Mouse (Mus musculus): ENCODE measurements around the gene Rest.

Gene Rest

DNA sequence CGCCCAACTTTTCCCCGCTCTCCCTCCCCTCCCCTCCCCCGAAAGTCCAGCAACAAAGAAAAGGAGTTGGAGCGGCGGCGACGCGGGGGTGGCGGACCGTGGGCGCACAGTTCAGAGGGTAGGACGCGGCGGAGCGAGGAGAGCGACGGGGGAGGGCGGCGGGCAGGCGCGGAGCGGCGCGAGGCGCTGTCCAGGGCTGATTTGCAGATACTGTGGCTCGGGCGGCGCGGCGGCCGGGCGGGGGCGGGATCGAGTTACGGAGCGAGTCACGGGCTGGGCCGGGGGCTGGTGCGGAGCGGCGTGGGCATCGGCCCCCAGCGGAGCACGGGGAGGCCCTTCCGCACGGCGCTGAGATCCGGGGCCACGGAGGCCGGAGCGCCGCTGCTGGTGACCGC, 377 bp downstream of the Rest start:
- DNase-seq (ENCODE audit: low read depth, low spot score) = peak; percentile 84

DNA sequence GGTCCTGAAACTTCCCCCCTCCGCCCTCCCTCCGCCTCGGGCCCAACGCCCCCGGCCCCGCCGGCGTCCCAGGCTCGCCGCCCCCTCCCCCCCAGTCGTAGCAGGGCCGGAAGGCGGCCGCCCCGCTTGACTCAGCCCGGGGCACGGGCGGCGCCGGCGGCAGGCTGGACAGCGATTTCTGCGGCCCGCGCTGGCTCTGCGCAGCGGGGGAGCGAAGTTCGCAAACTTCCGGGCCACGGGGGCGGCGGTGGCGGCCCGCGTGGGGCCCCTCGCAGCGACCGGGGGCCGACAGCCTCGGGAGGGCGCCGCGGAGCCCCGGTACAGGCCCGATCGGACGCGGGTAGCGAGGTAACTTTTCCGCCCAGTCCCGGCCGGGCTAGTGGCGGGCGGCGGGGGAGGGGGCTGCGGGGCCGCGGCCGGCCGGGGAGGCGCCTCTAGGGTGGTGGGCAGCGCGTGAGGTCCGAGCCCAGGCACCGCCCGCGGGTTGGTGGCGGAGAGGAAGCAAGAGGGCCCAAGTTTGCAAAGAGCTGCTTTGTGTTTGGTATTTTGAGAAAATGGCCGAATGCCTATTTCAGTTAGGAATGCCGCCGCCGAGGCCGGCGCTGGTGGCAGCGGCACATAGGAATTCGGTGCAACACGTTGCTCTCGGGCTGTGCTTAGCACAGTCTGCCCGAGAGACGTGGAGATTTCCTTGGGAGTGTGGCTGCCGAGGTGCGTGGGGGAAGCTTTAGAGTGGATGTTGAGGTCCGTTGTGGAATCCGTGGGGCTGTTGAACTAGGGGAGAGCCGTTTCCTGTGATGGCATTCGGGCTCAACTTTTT, 985 bp downstream of the Rest start:
- DNase-seq (ENCODE audit: low read depth, low spot score) = peak; percentile 79

DNA sequence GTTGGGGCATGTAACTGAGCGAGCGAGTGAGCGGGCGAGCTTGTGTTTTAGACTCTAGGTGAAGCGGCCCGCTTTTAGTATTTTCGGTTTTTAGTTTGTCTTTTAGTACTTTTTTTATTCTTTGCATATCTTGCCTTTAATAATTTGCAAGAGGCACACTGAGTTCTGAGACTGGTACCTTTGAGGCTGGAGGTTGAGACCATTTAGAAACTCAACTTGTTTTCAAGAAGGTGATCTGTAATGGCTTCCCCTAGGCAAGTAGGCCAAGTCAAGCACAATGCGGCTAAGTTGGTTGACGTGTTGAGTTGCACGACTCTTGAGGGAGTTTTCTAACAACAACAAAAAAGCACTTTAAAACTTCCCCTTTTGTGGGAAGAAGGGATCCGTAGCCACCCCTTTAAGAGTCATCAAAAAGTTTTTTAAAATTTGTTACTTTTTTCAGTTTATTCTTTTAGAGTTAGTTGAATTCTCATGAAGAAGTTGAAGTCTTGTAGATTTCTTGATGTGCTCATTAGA, 1.7 kb downstream of the Rest start:
- no peak for DNase-seq (ENCODE audit: low read depth, low spot score)

DNA sequence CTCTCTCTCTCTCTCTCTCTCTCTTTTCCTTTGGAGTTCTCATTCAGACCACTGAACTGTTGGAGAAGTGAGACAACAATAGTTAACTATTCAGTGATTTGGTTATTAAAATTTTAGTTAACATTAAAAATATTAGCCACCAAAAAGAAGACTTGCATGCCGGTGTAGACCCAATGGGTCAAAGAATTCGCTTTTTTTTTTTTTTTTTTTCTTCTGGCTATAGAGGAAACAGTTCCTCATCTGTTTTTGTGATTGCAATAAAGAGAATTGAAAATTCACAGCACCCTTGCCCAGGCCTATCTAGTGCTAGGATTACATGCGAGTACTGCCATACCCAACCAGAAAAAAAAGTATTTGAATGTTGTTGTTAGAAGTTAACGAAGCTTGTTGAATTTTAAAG, 2.1 kb downstream of the Rest start:
- DNase-seq (ENCODE audit: low read depth, low spot score) = no peak

DNA sequence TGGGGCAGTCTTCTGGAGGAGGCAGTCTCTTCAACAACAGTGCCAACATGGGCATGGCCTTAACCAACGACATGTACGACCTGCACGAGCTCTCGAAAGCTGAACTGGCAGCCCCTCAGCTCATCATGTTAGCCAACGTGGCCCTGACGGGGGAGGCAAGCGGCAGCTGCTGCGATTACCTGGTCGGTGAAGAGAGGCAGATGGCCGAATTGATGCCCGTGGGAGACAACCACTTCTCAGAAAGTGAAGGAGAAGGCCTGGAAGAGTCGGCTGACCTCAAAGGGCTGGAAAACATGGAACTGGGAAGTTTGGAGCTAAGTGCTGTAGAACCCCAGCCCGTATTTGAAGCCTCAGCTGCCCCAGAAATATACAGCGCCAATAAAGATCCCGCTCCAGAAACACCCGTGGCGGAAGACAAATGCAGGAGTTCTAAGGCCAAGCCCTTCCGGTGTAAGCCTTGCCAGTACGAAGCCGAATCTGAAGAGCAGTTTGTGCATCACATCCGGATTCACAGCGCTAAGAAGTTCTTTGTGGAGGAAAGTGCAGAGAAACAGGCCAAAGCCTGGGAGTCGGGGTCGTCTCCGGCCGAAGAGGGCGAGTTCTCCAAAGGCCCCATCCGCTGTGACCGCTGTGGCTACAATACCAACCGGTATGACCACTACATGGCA, 2.8 kb downstream of the Rest start:
- DNase-seq (ENCODE audit: low read depth, low spot score) = peak; percentile 60

DNA sequence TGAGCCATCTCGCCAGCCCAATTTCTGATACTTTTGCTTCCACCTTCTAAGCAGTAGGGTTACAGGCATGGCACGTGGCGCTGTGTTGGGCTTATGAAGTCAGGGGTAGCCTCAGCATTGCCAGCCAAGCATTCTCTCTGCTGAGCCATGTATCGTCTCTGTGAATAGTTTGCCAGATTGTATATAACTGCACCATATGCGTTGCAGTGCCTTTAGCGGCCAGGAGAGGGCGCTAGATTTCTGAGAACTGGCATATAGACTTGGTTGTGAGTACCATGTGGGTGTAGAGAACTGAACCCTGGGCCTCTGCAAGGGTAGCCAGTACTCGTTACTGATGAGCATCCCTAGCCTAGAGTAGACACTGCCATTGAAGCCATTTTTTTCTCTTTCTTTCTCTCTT, 4.1 kb downstream of the Rest start:
- DNase-seq (ENCODE audit: low read depth, low spot score) = peak; percentile 90

DNA sequence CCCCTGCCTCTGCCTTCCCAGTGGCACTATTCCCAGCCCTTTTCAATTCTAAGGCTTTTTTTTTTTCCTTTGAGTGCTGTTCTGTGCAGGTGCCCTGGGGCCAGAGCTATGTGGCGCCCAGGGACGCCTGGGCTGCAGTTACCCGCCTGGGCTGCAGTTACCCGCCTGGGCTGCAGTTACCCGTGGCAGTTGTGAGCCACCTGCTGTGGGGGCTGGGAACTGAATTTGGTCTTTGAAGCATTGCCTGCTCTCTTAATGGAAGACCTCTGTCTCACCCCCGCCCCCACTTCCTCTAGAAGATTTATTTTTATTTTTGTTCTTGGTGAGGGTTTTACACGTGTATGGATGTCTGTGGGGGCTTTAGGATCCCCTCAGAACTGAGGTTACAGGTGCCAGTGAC, 7.9 kb downstream of the Rest start:
- peak; percentile 61 for DNase-seq (ENCODE audit: low read depth, low spot score)

DNA sequence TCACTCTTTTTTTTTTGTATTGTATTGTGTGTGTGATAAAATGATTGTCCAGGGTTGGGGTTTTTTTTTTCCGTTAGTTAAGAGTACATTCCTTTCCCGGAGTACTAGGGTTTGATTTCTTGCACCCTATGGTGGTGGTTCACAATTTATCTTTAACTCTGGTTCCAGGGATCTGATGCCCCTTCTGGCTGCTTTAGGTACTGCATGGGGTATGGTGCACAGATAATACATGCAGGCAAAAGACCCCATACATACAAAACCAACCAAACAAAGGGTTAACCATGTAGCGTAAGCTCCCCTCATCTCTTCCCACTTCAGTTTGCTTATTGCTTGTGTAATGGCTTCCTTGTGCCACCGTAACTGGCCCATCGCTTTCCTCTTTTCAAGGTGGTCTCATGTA, 10.7 kb downstream of the Rest start:
- DNase-seq (ENCODE audit: low read depth, low spot score) = peak; percentile 78

DNA sequence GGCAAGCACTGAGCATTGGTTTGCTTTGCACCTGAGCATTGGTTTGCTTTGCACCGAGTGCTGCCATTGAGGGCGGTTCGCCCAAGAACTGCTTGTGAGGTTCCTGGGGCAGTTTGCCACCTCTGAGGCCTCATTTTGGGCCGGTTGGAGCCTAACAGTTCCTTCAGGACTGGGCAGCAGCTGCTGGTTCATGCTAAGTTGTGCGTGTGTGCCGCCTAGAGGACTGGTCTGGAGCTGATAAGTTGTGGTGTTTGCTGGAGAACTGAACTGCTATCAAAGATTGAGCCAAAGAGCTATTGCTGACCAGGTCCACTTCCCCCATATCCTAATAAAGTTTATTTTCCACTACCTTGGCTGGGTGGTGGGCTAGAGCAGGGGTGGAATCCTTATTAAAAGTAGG, 11.9 kb downstream of the Rest start:
- DNase-seq (ENCODE audit: low read depth, low spot score) = no peak

DNA sequence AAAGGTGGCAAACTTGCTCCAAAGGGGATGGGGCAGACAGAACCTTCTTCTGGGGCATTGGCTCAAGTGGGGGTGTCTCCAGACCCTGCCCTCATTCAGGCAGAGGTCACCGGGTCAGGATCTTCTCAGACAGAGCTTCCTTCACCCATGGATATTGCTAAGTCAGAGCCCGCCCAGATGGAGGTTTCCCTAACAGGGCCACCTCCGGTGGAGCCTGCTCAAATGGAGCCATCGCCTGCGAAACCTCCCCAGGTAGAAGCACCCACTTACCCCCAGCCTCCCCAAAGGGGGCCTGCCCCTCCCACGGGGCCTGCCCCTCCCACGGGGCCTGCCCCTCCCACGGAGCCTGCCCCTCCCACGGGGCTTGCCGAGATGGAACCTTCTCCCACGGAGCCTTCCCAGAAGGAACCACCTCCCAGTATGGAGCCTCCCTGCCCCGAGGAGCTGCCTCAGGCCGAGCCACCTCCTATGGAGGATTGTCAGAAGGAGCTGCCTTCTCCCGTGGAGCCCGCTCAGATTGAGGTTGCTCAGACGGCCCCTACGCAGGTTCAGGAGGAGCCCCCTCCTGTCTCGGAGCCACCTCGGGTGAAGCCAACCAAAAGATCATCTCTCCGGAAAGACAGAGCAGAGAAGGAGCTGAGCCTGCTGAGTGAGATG, 16.4 kb downstream of the Rest start:
- DNase-seq (ENCODE audit: low read depth, low spot score) = peak; percentile 62

DNA sequence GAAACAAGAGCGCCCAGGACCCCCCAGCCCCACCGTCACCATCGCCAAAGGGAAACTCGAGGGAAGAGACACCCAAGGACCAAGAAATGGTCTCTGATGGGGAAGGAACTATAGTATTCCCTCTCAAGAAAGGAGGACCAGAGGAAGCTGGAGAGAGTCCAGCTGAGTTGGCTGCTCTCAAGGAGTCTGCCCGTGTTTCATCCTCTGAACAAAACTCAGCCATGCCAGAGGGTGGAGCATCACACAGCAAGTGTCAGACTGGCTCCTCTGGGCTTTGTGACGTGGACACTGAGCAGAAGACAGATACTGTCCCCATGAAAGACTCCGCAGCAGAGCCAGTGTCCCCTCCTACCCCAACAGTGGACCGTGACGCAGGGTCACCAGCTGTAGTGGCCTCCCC, 17.0 kb downstream of the Rest start:
- DNase-seq (ENCODE audit: low read depth, low spot score) = no peak

DNA sequence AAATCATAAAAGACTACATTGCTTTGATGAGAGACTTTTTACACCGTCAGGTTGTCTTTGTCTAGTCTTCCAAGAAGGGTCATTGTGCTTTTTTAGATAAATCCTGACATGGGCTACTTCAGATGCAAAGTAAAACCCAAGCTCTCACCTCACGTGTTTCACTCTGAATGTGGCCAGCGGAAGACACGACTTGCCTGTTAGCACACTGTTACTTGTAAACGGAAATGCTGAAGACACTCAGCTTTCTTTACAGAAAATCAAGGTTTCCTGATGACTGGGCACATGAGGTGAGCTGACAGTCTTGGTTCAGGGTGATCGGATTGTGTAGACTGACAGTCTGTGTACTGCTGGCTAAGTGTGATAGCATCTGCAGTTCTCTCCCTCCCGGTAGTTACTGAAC, 20.4 kb downstream of the Rest start:
- no peak for DNase-seq (ENCODE audit: low read depth, low spot score)

DNA sequence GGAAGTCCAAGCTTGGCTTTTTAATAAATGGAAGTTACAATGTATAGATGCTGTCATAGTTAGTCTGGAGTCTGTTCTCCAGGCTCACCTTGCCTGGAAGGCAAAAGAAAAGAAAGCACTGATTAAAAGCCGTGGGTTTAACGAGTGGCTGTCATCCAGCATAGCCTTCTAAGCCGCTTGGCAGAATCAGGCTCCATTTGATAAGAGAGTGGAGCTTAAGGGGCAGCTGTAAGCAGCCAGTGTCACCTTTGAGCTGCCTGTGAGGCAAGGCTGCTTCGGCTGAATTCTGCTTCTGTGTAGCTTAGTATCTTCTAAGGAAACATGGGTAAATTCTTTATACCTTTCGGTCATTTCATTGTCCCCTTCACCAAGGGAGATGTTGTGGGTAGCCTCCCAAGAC, 21.6 kb downstream of the Rest start:
- DNase-seq (ENCODE audit: low read depth, low spot score) = no peak

DNA sequence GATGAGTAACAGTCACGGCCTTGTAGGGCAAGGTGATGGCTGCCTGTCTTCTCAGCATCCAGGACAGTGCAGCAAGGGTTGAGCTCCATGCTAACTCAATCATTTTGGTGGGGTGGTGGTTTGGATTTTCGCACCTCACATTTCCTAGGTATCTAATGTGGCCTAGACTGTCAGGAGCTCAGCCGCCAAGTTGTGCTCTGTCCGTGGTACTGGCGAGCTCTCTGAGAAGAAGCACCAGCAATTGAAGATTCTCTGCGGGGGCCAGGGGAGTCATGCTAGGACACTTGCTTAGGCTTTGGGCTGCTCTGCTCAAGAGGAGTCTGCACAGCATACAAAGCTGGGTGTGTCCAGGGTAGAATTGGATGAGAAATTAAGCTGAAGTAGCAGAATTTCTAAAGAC, 22.6 kb downstream of the Rest start:
- no peak for DNase-seq (ENCODE audit: low read depth, low spot score)

DNA sequence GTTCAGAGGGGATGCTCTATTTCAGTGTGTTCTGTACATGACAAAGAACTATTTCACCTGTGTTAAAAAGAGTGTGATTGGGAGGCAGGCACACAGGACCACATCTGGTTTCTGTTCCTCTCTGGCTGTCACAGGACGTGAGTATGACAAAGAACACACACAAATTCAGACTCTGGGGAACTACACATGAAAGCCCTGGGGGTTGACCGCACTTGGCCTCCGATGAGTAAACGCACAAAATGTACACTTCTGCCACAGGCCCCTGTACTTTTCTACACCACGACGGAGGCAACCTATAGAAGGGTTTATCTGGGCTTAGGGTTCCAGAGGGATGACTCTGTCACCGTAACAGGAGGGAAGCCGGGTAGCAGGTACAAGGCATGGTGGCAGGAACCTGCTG, 24.4 kb downstream of the Rest start:
- no peak for DNase-seq (ENCODE audit: low read depth, low spot score)

DNA sequence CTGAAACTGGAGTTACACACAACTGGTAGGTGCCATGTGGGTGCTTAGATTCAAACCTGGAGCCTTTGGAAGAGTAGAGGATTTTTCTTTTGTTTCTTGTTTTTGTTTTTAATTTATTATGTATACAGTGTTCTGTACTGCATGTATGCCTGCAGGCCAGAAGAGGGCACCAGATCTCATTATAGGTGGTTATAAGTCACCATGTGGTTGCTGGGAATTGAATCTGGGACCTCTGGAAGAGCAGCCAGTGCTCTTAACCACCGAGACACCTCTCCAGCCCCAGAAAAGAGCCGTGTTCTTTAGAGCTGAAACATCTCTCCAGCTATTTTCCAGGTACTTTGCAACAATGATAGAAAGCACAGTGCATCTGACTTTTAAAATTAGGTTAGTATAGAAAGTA, 25.3 kb downstream of the Rest start:
- no peak for DNase-seq (ENCODE audit: low read depth, low spot score)

DNA sequence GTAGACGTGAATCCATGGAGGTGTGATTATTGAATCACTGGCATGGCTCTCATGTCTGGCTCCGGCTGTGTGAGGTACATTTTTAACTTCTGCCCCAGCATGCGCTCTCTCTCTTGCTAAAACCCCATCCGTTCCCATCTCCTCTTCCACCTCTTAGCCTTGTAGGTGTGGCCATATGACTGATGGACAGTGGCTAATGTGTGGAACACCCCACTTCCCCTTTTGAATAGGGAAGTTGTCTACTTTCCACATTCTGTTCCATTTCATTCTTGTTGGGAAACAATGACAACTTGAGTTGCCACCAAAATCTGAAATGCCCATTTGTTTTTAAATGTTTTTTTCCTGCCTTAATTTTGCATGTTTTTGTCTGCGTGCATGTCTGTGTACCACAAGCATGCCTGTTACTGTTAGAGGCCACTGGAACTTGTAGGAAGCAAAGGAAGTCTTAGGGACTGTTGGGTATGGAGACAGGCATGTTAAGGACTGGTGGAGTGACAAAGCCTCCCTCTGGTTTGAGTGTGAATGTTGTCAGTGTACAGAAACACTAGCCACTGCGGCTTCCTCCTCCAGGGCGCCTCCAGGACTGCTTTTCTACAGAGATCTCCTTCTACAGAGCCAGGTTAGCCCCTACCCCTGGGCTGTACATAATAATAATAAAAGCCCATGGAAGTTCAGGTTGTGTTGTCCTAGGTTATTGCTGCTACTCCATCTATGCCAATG, 27.7 kb downstream of the Rest start:
- DNase-seq (ENCODE audit: low read depth, low spot score) = no peak

DNA sequence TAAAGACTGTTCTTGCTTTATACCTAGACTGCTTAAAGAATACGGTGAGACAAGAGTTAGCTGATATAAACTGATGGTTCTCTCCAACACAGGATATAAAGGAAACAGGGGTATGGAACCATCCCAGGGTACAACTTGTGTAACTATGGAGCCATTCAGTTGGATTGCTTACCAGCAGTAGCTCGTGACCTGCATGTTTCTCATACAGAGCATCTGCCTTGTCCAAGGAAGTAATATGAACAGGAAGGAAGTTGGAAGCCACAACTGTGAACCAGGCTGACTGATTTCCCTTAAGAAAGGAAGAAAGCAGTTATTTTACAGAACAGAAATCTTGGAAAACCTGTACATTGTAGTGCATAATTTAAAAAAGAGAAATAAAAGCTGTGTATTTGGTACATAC, 34.2 kb downstream of the Rest start:
- DNase-seq (ENCODE audit: low read depth, low spot score) = no peak

DNA sequence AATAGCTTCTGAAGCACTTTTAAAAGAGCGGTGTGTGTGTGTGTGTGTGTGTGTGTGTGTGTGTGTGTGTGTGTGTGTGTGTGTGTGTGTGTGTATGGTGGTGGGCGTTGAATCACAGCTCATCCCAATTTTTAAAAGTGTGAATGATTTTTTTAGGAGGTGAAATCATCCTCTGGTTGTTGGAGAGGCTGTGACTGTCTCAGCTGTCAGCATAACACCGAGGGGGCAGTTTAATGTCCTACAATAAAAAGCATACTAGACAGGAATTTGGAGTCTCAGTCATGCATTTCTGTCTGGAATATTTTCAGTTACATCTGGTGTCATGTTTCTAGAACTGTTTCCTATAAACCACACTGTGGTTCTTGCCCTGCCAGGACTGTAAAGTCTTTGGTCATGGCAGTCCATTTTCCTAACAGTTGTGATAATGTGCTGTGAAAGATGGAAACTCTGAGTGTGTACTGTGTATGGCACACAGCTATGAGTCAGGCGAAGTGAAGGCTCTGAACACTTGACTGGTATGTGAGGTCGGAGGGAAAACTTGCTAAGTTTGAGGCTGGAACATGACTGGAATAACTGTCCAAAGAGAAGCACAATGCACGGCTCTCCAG, 36.1 kb downstream of the Rest start:
- no peak for DNase-seq (ENCODE audit: low read depth, low spot score)

DNA sequence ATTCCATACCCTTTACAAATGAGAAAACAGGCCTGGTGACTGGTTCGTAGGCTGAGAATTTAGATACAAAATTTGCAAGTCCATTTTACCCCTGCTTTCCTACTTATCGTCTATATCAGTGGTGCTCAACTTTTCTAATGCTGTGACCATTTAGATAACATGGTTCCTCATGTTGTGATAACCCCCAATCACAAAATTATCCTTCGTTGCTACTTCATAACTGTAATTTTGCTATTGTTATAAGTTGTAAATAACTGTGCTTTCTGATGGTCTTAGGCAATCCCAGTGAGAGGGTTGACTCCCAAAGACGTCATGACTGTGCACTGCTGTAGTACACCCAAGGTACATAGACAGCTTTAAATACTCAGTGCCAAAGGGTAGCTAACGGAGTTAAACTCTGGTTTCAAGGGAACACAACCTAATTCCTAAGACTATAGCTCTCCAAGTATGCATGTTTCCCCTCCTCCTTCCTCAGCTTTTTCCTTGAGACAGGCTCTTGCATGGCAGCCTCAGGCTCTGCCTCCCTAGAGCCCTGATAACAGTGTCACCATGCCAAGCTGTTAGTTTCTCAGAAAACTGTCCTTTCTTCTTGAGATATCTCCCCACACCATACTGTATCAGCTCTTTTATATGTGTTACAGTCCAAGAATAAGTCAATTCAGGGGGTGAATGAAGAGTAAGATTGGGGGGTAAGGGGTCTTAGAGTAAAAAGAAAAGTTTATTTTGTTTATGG, 42.7 kb downstream of the Rest start:
- no peak for DNase-seq (ENCODE audit: low read depth, low spot score)

Measured in ZHBTc4 (cell line).